Mouse (Mus musculus) heart, adult 2 months (tissue): ENCODE data around the gene Elmo1.

Experiments used
- CTCF ChIP-seq: fragments of 200-600 bp; IDR thresholded peaks from 2 replicates; pipeline ENCODE4 v1.8.1; 2022; ENCODE audit warnings: antibody characterized with exemption, mild to moderate bottlenecking, moderate library complexity
- EP300 ChIP-seq: fragments of 200-500 bp; IDR thresholded peaks from 2 replicates; pipeline ENCODE4 v1.6.1; 2011; ENCODE audit warnings: low read depth, low read length, control low read depth; ENCODE audit not compliant: insufficient read depth
- POLR2A ChIP-seq: fragments of 200-500 bp; IDR thresholded peaks from 2 replicates; pipeline ENCODE4 v1.6.1; 2011; ENCODE audit warnings: mild to moderate bottlenecking, low read depth, low read length, control low read depth; ENCODE audit not compliant: insufficient read depth

GRCm38 (mm10) chr13:20050149-20050548, 40.2 kb upstream of the Elmo1 start:
- TF ChIP-seq CTCF (no peak), POLR2A (no peak), EP300 (no peak)
